Mouse (Mus musculus) intestine, embryonic 14.5 days (tissue): ENCODE results near the gene Zfp668. TPM values are rescaled to one million over a fixed set of nuclear protein-coding genes. Genes with fewer than 3 reads are reported as not detected.

Experiments
- ATAC-seq: fragments of 200-750 bp; cut with Nextera tagmentation; replicated peaks from 2 replicates; pipeline ENCODE4 v1.8.0; 2017; ENCODE audit warnings: low read depth, moderate number of reproducible peaks, moderate TSS enrichment, moderate library complexity; ENCODE audit not compliant: low FRiP score, low TSS enrichment
- DNase-seq: peaks from one replicate; pipeline ENCODE4 v3.0.0-alpha.2; 2018; ENCODE audit warnings: low spot score
- H3K27ac ChIP-seq: fragments of 300-500 bp; sonication (generic); 2 replicates; pipeline ENCODE4 v1.5.1; 2014; ENCODE audit warnings: low read depth, mild to moderate bottlenecking, control low read depth
- H3K27me3 ChIP-seq: fragments of 300-500 bp; sonication (generic); replicated peaks from 2 replicates; pipeline ENCODE4 v1.6.1; 2014; ENCODE audit warnings: low read length, control low read depth; ENCODE audit not compliant: control insufficient read depth, insufficient read depth
- H3K36me3 ChIP-seq: fragments of 300-500 bp; sonication (generic); 2 replicates; pipeline ENCODE4 v1.6.1; 2014; ENCODE audit warnings: low read length, control low read depth; ENCODE audit not compliant: control insufficient read depth, insufficient read depth
- H3K4me1 ChIP-seq: fragments of 300-500 bp; sonication (generic); replicated peaks from 2 replicates; pipeline ENCODE4 v1.6.1; 2014; ENCODE audit warnings: low read length, control low read depth, mixed read lengths; ENCODE audit not compliant: control insufficient read depth, insufficient read depth
- H3K4me2 ChIP-seq: fragments of 300-500 bp; sonication (generic); 2 replicates; pipeline ENCODE4 v1.6.1; 2014; ENCODE audit warnings: low read length
- H3K4me3 ChIP-seq: fragments of 300-500 bp; sonication (generic); 2 replicates; pipeline ENCODE4 v1.5.1; 2014; ENCODE audit warnings: low read depth, low read length, control low read depth, mixed read lengths
- H3K9ac ChIP-seq: fragments of 300-500 bp; sonication (generic); 2 replicates; pipeline ENCODE4 v1.6.1; 2014; ENCODE audit warnings: mild to moderate bottlenecking, low read length
- H3K9me3 ChIP-seq: fragments of 300-500 bp; sonication (generic); 2 replicates; pipeline ENCODE4 v1.6.1; 2016; ENCODE audit warnings: low read length, control low read depth; ENCODE audit not compliant: control insufficient read depth
- WGBS: fragments of 180-500 bp; shearing (Covaris S2); extraction: QIAGEN DNeasy Blood & Tissue Kit; methylation state at CpG from one replicate; pipeline ENCODE4 v1.1.7; 2014; 5-methylcytosine and 5-hydroxymethylcytosine counted together
- polyA plus RNA-seq: library from polyadenylated mRNA; unstranded; fragments of >200 nt; fragmentation: Nextera tagmentation; extraction: Ambion mirVana; gene quantifications from 2 replicates; pipeline ENCODE4 v1.2.1, GENCODE M21; 2014

Gene Zfp668
- polyA plus RNA-seq, 1 experiment from 2014 or later, result 15.7 TPM

- peak overlapping the region; percentile 98 for H3K9ac ChIP-seq
- ATAC-seq, result peak; percentile 14; the same call in 1 of the 2 replicates
- H3K27ac ChIP-seq, result peak overlapping the region; percentile 99
- peak overlapping the region; percentile 96 for H3K4me3 ChIP-seq
- H3K27me3 ChIP-seq, result no peaks in the 10 kb centered on the region
- no peak for DNase-seq
- peaks cover 18% of the 10 kb centered on the region for H3K4me1 ChIP-seq
- H3K36me3 ChIP-seq, result peaks cover 32% of the 10 kb centered on the region
- H3K9me3 ChIP-seq, result no peaks in the 10 kb centered on the region
- WGBS, result 4% methylated on average over 20 of the region's 20 CpGs
- H3K4me2 ChIP-seq, result peak overlapping the region; percentile 79
Measured at GRCm38 (mm10) chr7:127874812-127875626, 1.6 kb downstream of the Zfp668 start.

GRCm38 (mm10) chr7:127870136-127870821 lies 6.3 kb downstream of the Zfp668 start:
- 81% methylated on average over 5 of the region's 5 CpGs for WGBS
- Histone ChIP-seq H3K27me3 (no peaks in the 10 kb centered on the region), H3K9me3 (no peaks in the 10 kb centered on the region), H3K9ac (no peak overlapping the region), H3K4me3 (no peak overlapping the region), H3K27ac (no peak overlapping the region), H3K4me1 (peaks cover 10% of the 10 kb centered on the region; the same call in 1 of the 2 replicates), H3K4me2 (no peak overlapping the region), H3K36me3 (peaks cover 37% of the 10 kb centered on the region)
- ATAC-seq (no peak), DNase-seq (no peak)

DNA sequence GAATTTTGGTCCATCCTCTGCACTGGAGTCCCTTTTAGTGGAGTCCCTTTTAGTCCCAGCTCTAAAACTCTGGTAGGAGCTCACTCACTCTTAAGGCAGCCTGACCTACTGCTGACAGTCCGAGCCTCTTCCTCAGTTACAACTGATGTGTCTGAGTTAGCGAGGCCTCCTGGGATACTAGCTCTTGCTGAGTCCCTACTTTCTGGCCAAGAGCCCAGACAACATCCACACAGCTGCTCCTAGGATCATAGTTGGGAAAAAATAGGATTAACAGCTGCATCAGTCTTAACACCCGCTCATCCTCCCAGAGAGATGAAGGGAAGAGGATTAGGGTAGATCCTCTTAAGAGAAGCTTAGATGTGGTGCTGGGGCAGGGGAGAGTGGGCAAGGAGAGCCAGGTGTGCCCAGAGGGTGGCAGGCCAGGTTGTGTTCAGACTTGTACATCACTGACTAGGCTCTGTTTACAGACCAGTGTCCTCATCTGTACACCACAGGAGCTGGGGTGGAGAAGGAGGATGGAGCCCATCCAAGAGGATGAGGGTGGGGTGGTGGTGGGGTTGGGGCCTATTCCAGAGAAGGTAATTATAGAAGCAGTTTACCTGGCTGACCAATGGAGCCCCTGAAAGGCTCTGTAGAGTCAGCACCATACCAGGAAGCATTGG lies 7.3 kb downstream of the Zfp668 start:
- Histone ChIP-seq H3K9ac (no peak overlapping the region), H3K36me3 (peaks cover 46% of the 10 kb centered on the region), H3K4me1 (peaks cover 6% of the 10 kb centered on the region; the same call in 1 of the 2 replicates), H3K9me3 (no peaks in the 10 kb centered on the region), H3K27me3 (no peaks in the 10 kb centered on the region), H3K4me2 (no peak overlapping the region), H3K4me3 (no peak overlapping the region), H3K27ac (no peak overlapping the region)
- WGBS, result 61% methylated on average over 3 of the region's 3 CpGs
- no peak for DNase-seq
- no peak; the same call in 1 of the 2 replicates for ATAC-seq

DNA sequence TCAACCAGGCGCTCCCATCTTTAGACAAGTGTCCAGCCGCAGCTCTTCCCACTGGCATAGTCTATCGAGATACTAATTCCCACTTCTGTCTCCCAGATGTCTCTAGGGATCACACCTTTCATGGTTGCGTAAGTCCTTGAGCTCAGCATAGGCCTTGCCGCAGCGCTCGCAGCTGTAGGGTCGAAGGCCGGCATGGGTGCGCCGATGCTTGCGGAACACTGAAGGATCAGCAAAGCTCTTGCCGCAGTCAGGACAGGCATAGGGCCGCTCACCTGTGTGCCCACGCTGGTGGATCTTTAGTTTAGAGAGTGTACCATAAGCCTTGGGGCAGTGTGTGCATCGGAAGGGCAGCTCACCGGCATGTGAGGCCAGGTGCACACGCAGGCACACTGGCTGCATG lies 9.0 kb downstream of the Zfp668 start:
- WGBS, result 97% methylated on average over 18 of the region's 18 CpGs
- DNase-seq (no peak), ATAC-seq (no peak)
- Histone ChIP-seq H3K4me3 (no peak overlapping the region), H3K27me3 (no peaks in the 10 kb centered on the region), H3K27ac (no peak overlapping the region), H3K9me3 (no peaks in the 10 kb centered on the region), H3K4me2 (no peak overlapping the region), H3K36me3 (peaks cover 43% of the 10 kb centered on the region), H3K4me1 (no peaks in the 10 kb centered on the region), H3K9ac (no peak overlapping the region)

DNA sequence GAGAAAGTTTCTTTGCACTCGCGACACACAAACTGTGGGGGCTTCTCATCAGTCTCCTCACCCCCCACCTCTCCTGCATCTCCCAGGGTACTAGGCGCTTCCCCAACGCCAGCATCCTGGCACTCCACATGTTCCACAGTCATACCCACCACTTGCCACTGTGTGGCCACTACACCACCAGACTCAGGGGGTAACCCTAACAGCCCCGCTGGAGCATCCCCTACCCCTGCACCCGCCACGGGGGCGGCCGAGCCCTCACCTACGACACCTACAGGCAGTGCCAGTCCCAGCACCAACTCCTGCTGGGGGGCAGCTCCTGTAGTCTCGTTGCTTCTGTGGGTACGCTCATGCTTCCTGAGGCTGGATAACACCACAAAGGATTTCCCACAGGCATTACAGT lies 10.2 kb downstream of the Zfp668 start:
- 92% methylated on average over 12 of the region's 12 CpGs for WGBS
- H3K9ac ChIP-seq, result no peak overlapping the region
- no peaks in the 10 kb centered on the region for H3K27me3 ChIP-seq
- H3K4me3 ChIP-seq, result no peak overlapping the region
- no peaks in the 10 kb centered on the region for H3K9me3 ChIP-seq
- no peak overlapping the region for H3K4me2 ChIP-seq
- peaks cover 39% of the 10 kb centered on the region for H3K36me3 ChIP-seq
- no peaks in the 10 kb centered on the region for H3K4me1 ChIP-seq
- ATAC-seq (no peak), DNase-seq (no peak)
- no peak overlapping the region for H3K27ac ChIP-seq

- H3K9me3 ChIP-seq, result no peaks in the 10 kb centered on the region
- no peaks in the 10 kb centered on the region for H3K27me3 ChIP-seq
- 92% methylated on average over 6 of the region's 6 CpGs for WGBS
- ATAC-seq (no peak), DNase-seq (no peak)
- no peaks in the 10 kb centered on the region for H3K4me1 ChIP-seq
- H3K27ac ChIP-seq, result no peak overlapping the region
- H3K4me2 ChIP-seq, result no peak overlapping the region
- no peaks in the 10 kb centered on the region for H3K36me3 ChIP-seq
- no peak overlapping the region for H3K4me3 ChIP-seq
- no peak overlapping the region for H3K9ac ChIP-seq
Measured at GRCm38 (mm10) chr7:127858258-127858657, 18.4 kb downstream of the Zfp668 start.

GRCm38 (mm10) chr7:127850906-127851305 lies 25.7 kb downstream of the Zfp668 start:
- no peaks in the 10 kb centered on the region for H3K27me3 ChIP-seq
- no peaks in the 10 kb centered on the region for H3K9me3 ChIP-seq
- DNase-seq (no peak), ATAC-seq (no peak)
- peaks cover 25% of the 10 kb centered on the region for H3K36me3 ChIP-seq
- H3K4me1 ChIP-seq, result no peaks in the 10 kb centered on the region
- H3K4me3 ChIP-seq, result no peak overlapping the region
- no peak overlapping the region for H3K27ac ChIP-seq
- no peak overlapping the region for H3K4me2 ChIP-seq
- 61% methylated on average over 5 of the region's 5 CpGs for WGBS
- no peak overlapping the region for H3K9ac ChIP-seq

DNA sequence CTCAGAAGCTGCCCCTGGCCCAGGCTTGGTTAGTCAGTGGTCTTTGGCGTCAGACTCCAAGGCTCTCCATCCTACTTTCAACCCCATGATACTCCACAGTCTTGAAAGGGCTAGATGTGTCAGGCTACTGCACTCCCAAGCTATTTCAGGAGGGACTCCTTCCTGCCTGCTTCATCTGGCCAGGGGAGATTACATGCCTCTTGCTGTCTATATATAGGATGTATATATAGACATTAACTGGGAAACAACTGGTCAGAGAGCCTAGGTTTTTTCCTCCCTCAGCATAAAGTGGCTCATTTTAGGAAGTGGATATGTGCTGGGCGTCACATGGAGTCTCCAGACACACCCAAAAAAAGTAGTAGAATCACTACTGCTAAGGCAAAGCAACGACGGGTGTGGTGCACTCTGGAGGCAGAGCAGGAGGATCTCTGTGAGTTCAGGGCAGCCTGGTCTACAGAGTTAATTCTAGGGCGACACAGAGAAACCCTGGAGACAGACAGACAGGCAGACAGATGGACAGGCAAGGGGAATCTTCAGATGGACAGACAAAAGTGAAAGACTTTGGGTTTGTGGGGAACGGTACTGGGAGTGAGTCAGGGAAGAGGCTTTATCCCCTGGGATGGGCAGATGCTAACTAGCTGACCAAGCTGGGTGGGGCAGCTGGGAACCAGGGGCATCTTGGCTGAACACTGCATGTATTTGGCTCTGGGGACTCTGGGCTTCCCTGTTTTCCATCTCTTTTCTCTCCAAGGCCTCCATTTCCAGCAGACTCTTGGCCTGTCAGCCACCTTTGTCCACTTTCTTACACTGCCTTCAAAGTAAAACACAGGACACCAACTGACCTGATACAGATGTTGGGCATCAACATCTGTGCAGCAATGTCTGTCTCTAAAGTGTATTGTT lies 26.4 kb downstream of the Zfp668 start:
- 75% methylated on average over 6 of the region's 6 CpGs for WGBS
- Histone ChIP-seq H3K9ac (no peak overlapping the region), H3K27me3 (no peaks in the 10 kb centered on the region), H3K4me1 (no peaks in the 10 kb centered on the region), H3K9me3 (no peaks in the 10 kb centered on the region), H3K27ac (no peak overlapping the region), H3K36me3 (peaks cover 25% of the 10 kb centered on the region), H3K4me3 (no peak overlapping the region), H3K4me2 (no peak overlapping the region)
- no peak for DNase-seq
- no peak for ATAC-seq
